Mouse (Mus musculus) kidney, postnatal 0 days (tissue): Measurements from ENCODE around the gene Dpp4. TPM values are rescaled to one million over a fixed set of nuclear protein-coding genes. Genes with fewer than 3 reads are reported as not detected.
A peak's percentile ranks its signal among the peaks of the same experiment; 100 is the strongest.

Experiments
- ATAC-seq: fragments of 200-750 bp; cut with Nextera tagmentation; replicated peaks from 2 replicates; pipeline ENCODE4 v1.8.0; 2017; ENCODE audit warnings: low read depth, moderate number of reproducible peaks, moderate TSS enrichment, moderate library complexity; ENCODE audit not compliant: low FRiP score
- DNase-seq: peaks from one replicate; pipeline ENCODE4 v3.0.0-alpha.2; 2016; ENCODE audit warnings: low spot score
- H3K27ac ChIP-seq: fragments of 300-500 bp; sonication (generic); 2 replicates; pipeline ENCODE4 v1.5.1; 2014; ENCODE audit warnings: mild to moderate bottlenecking
- H3K27me3 ChIP-seq: fragments of 300-500 bp; sonication (generic); 2 replicates; pipeline ENCODE4 v1.6.1; 2014; ENCODE audit warnings: low read length, mixed read lengths; ENCODE audit not compliant: insufficient read depth
- H3K36me3 ChIP-seq: fragments of 300-500 bp; sonication (generic); 2 replicates; pipeline ENCODE4 v1.6.1; 2014; ENCODE audit warnings: low read length, mixed read lengths; ENCODE audit not compliant: insufficient read depth
- H3K4me1 ChIP-seq: fragments of 300-500 bp; sonication (generic); replicated peaks from 2 replicates; pipeline ENCODE4 v1.6.1; 2014; ENCODE audit warnings: antibody characterized with exemption, low read length, mixed read lengths; ENCODE audit not compliant: insufficient read depth
- H3K4me2 ChIP-seq: fragments of 300-500 bp; sonication (generic); 2 replicates; pipeline ENCODE4 v1.6.1; 2014; ENCODE audit warnings: mild to moderate bottlenecking, low read length, moderate library complexity, mixed read lengths
- H3K4me3 ChIP-seq: fragments of 300-500 bp; sonication (generic); replicated peaks from 2 replicates; pipeline ENCODE4 v1.5.1; 2014; ENCODE audit warnings: low read depth, low read length
- H3K9ac ChIP-seq: fragments of 300-500 bp; sonication (generic); 2 replicates; pipeline ENCODE4 v1.6.1; 2014; ENCODE audit warnings: low read depth, low read length
- H3K9me3 ChIP-seq: fragments of 300-500 bp; sonication (generic); replicated peaks from 2 replicates; pipeline ENCODE4 v1.6.1; 2016; ENCODE audit warnings: low read length, inconsistent platforms, mixed read lengths
- CTCF ChIP-seq: IDR thresholded peaks from 2 replicates; pipeline ENCODE4 v1.5.1; 2016; ENCODE audit warnings: antibody characterized with exemption, low read depth, mild to moderate bottlenecking, moderate library complexity
- WGBS: fragments of 180-500 bp; shearing (Covaris S2); extraction: QIAGEN DNeasy Blood & Tissue Kit; methylation state at CpG from one replicate; pipeline ENCODE4 v1.1.7; 2014; 5-methylcytosine and 5-hydroxymethylcytosine counted together
- polyA plus RNA-seq: library from polyadenylated mRNA; unstranded; fragments of >200 nt; fragmentation: Nextera tagmentation; extraction: Ambion mirVana; gene quantifications from 2 replicates; pipeline ENCODE4 v1.2.1, GENCODE M21; 2015

The Dpp4 gene
- polyA plus RNA-seq, 1 experiment from 2014 or later: 87.8 TPM

- H3K4me3 ChIP-seq: no peak overlapping the region
- WGBS: 88% methylated on average over 11 of the region's 11 CpGs
- ATAC-seq: no peak
- no peaks in the 10 kb centered on the region for H3K36me3 ChIP-seq
- H3K27ac ChIP-seq: no peak overlapping the region
- no peak for TF ChIP-seq CTCF
- H3K9ac ChIP-seq: no peak overlapping the region
- no peak overlapping the region for H3K4me2 ChIP-seq
- DNase-seq: no peak
- H3K27me3 ChIP-seq: no peaks in the 10 kb centered on the region
- no peaks in the 10 kb centered on the region for H3K9me3 ChIP-seq
- no peaks in the 10 kb centered on the region for H3K4me1 ChIP-seq
Measured at GRCm38 (mm10) chr2:62454991-62455390, 43.0 kb upstream of the Dpp4 start.

DNA sequence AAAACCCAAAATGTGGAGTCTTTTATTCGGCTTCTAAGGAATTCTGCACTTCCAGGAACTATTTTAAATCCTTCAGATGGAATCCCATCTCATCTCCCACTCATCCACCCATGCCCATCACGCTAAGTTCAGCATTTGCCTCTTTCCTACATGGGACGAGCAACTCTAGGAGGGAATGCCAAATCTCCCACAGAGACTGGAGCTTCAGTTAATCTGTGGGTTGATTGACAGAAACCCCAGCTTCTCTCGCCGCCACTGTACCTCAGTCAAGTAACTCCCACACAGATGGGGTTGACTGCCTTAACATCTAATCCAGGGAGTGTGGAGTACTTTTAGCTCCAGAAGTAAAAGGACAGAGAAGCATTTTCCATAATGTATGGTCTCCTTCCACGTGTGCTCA is 42.0 kb upstream of the Dpp4 start:
- Histone ChIP-seq H3K4me1 (no peaks in the 10 kb centered on the region), H3K36me3 (no peaks in the 10 kb centered on the region), H3K9ac (no peak overlapping the region), H3K9me3 (no peaks in the 10 kb centered on the region), H3K27me3 (no peaks in the 10 kb centered on the region), H3K4me3 (no peak overlapping the region), H3K4me2 (no peak overlapping the region), H3K27ac (no peak overlapping the region)
- ATAC-seq: no peak
- 50% methylated on average over 6 of the region's 6 CpGs for WGBS
- no peak for TF ChIP-seq CTCF
- peak; percentile 35 for DNase-seq

GRCm38 (mm10) chr2:62450364-62450763 is 38.3 kb upstream of the Dpp4 start:
- H3K27me3 ChIP-seq: no peaks in the 10 kb centered on the region
- no peaks in the 10 kb centered on the region for H3K9me3 ChIP-seq
- no peak overlapping the region for H3K4me2 ChIP-seq
- no peak for TF ChIP-seq CTCF
- no peaks in the 10 kb centered on the region for H3K36me3 ChIP-seq
- DNase-seq (no peak), ATAC-seq (no peak)
- 81% methylated on average over 6 of the region's 6 CpGs for WGBS
- H3K9ac ChIP-seq: no peak overlapping the region
- no peak overlapping the region for H3K27ac ChIP-seq
- H3K4me3 ChIP-seq: no peak overlapping the region
- H3K4me1 ChIP-seq: no peaks in the 10 kb centered on the region

- H3K9me3 ChIP-seq: no peaks in the 10 kb centered on the region
- no peak for ATAC-seq
- H3K9ac ChIP-seq: no peak overlapping the region
- no peaks in the 10 kb centered on the region for H3K4me1 ChIP-seq
- no peak overlapping the region for H3K27ac ChIP-seq
- no peak overlapping the region for H3K4me3 ChIP-seq
- H3K4me2 ChIP-seq: no peak overlapping the region
- no peak for TF ChIP-seq CTCF
- no peaks in the 10 kb centered on the region for H3K27me3 ChIP-seq
- WGBS: 78% methylated on average over 5 of the region's 5 CpGs
- no peak for DNase-seq
- no peaks in the 10 kb centered on the region for H3K36me3 ChIP-seq
Measured at GRCm38 (mm10) chr2:62449692-62450346, 37.8 kb upstream of the Dpp4 start.

- H3K9ac ChIP-seq: no peak overlapping the region
- no peak for TF ChIP-seq CTCF
- peak; percentile 78 for ATAC-seq
- H3K27me3 ChIP-seq: no peaks in the 10 kb centered on the region
- peak; percentile 44 for DNase-seq
- no peaks in the 10 kb centered on the region for H3K9me3 ChIP-seq
- no peak overlapping the region for H3K27ac ChIP-seq
- H3K4me3 ChIP-seq: no peak overlapping the region
- H3K4me1 ChIP-seq: no peaks in the 10 kb centered on the region
- no peaks in the 10 kb centered on the region for H3K36me3 ChIP-seq
- 70% methylated on average over 13 of the region's 13 CpGs for WGBS
- H3K4me2 ChIP-seq: no peak overlapping the region
Measured at GRCm38 (mm10) chr2:62440802-62441544, 28.9 kb upstream of the Dpp4 start.

DNA sequence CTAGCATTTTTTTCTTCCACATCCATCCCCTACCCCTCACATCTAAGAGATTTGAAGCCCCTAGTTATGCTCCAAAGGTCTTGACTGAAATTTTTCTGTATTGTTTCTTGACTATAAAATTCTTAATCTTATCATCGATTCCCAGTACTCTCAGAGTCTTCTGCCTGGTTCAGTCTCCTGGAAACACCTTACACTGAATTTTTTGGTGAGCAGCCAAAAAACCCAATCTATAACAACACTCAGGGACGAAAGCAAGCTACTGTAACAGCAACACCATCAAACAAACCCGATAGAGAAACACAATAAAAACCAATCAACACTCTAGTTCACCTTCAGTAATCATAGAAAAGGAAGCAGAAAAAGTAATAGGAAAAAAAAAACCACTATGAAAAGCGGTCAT is 28.1 kb upstream of the Dpp4 start:
- Histone ChIP-seq H3K4me2 (no peak overlapping the region), H3K4me1 (no peaks in the 10 kb centered on the region), H3K4me3 (no peak overlapping the region), H3K27ac (no peak overlapping the region), H3K27me3 (no peaks in the 10 kb centered on the region), H3K36me3 (no peaks in the 10 kb centered on the region), H3K9me3 (no peaks in the 10 kb centered on the region), H3K9ac (no peak overlapping the region)
- DNase-seq (no peak), ATAC-seq (no peak)
- TF ChIP-seq CTCF: no peak
- WGBS: 70% methylated on average over 4 of the region's 4 CpGs
